Mouse (Mus musculus): Measurements from ENCODE around the gene Bcl2a1d.
"Not testable (repeated sequence)": the region's sequence is repeated elsewhere in the genome, so short reads cannot be mapped to it uniquely, and the experiment has no call there.

- not testable (repeated sequence) for TF ChIP-seq CTCF, EP300 (IDR thresholded peaks at IDR 0.05)
Observed at GRCm38 (mm10) chr9:88714515-88714914, 17.2 kb downstream of the Bcl2a1d start.
